Mouse (Mus musculus): ENCODE measurements around the gene Arhgap29. TPM values are rescaled to one million over a fixed set of nuclear protein-coding genes. Genes with fewer than 3 reads are reported as not detected.

Arhgap29 gene
- polyA plus RNA-seq, 1 experiment, result 13.7 TPM

- TF ChIP-seq MYOG (IDR thresholded peaks at IDR 0.05; ENCODE audit: control insufficient read depth in 1 of 3, insufficient read depth in 1 of 3, insufficient read length in 2 of 3, low read depth in 2 of 3) (peak; percentile 29 to 91 (median 81)), POLR2AphosphoS2 (IDR thresholded peaks at IDR 0.05; ENCODE audit: insufficient read length, low read depth) (no peak), MYOD1 (IDR thresholded peaks at IDR 0.05; ENCODE audit: control insufficient read depth in 1 of 3, insufficient read length in 2 of 3, low read depth in 2 of 3) (peak in 2 of 3 experiments; percentile 44 to 85), E2F4 (IDR thresholded peaks at IDR 0.05; ENCODE audit: insufficient read depth) (no peak)
- H3K4me3 ChIP-seq, result no peak overlapping the region
- no peaks in the 10 kb centered on the region for H3K27me3 ChIP-seq (ENCODE audit: control insufficient read depth, insufficient read depth, insufficient read length)
- no peaks in the 10 kb centered on the region for H3K36me3 ChIP-seq (ENCODE audit: control insufficient read depth, insufficient read depth)
- H3K79me2 ChIP-seq (ENCODE audit: control insufficient read depth, insufficient read depth), result no peaks in the 10 kb centered on the region
- H3ac ChIP-seq (ENCODE audit: control insufficient read depth, insufficient read length), result no peak overlapping the region
- no peak overlapping the region for H3K4me2 ChIP-seq (ENCODE audit: low read depth)
Measured at GRCm38 (mm10) chr3:122040522-122040921, 88.2 kb downstream of the Arhgap29 start.

GRCm38 (mm10) chr3:122043102-122043501 lies 90.8 kb downstream of the Arhgap29 start:
- TF ChIP-seq REST (IDR thresholded peaks at IDR 0.05; ENCODE audit: insufficient read depth, insufficient read length) (no peak), POLR2AphosphoS2 (IDR thresholded peaks at IDR 0.05; ENCODE audit: insufficient read length, low read depth) (no peak), TCF3 (IDR thresholded peaks at IDR 0.05; ENCODE audit: insufficient read length, low read depth) (no peak), SRF (IDR thresholded peaks at IDR 0.05; ENCODE audit: control insufficient read depth, insufficient read length, low read depth) (no peak), MYOD1 (IDR thresholded peaks at IDR 0.05; ENCODE audit: control insufficient read depth in 1 of 3, insufficient read length in 2 of 3, low read depth in 2 of 3) (no peak), CEBPB (IDR thresholded peaks at IDR 0.05; ENCODE audit: insufficient read depth, poor library complexity, severe bottlenecking) (no peak), POLR2A (IDR thresholded peaks at IDR 0.05; ENCODE audit: insufficient read length, low read depth) (no peak), TCF12 (IDR thresholded peaks at IDR 0.05; ENCODE audit: insufficient read depth, poor library complexity, severe bottlenecking) (no peak), USF1 (IDR thresholded peaks at IDR 0.05; ENCODE audit: low read depth) (no peak), MYOG (IDR thresholded peaks at IDR 0.05; ENCODE audit: control insufficient read depth in 1 of 3, insufficient read depth in 1 of 3, insufficient read length in 2 of 3, low read depth in 2 of 3) (no peak), E2F4 (IDR thresholded peaks at IDR 0.05; ENCODE audit: insufficient read depth) (no peak), MAX (IDR thresholded peaks at IDR 0.05; ENCODE audit: low read depth) (no peak)
- no peak overlapping the region for H3K4me3 ChIP-seq
- H3ac ChIP-seq (ENCODE audit: control insufficient read depth, insufficient read length), result no peak overlapping the region
- H3K4me2 ChIP-seq (ENCODE audit: low read depth), result peak overlapping the region; percentile 76
- no peaks in the 10 kb centered on the region for H3K36me3 ChIP-seq (ENCODE audit: control insufficient read depth, insufficient read depth)
- H3K27me3 ChIP-seq (ENCODE audit: control insufficient read depth, insufficient read depth, insufficient read length), result no peaks in the 10 kb centered on the region
- no peaks in the 10 kb centered on the region for H3K79me2 ChIP-seq (ENCODE audit: control insufficient read depth, insufficient read depth)

GRCm38 (mm10) chr3:122043799-122044547 lies 91.6 kb downstream of the Arhgap29 start, which contains the start of gene Abca4:
TSS of gene Abca4 (plus strand) at chr3:122044443.
- Histone ChIP-seq H3K4me3 (no peak within 1 kb of the TSS), H3K4me2 (ENCODE audit: low read depth) (peak within 1 kb of the TSS; percentile 76), H3K36me3 (ENCODE audit: control insufficient read depth, insufficient read depth) (no peaks in the 10 kb centered on the region), H3K27me3 (ENCODE audit: control insufficient read depth, insufficient read depth, insufficient read length) (no peaks in the 10 kb centered on the region), H3K79me2 (ENCODE audit: control insufficient read depth, insufficient read depth) (no peaks in the 10 kb centered on the region), H3ac (ENCODE audit: control insufficient read depth, insufficient read length) (no peak within 1 kb of the TSS)
- TF ChIP-seq POLR2A (IDR thresholded peaks at IDR 0.05; ENCODE audit: insufficient read length, low read depth) (no peak), MAX (IDR thresholded peaks at IDR 0.05; ENCODE audit: low read depth) (no peak), MYOG (IDR thresholded peaks at IDR 0.05; ENCODE audit: control insufficient read depth in 1 of 3, insufficient read depth in 1 of 3, insufficient read length in 2 of 3, low read depth in 2 of 3) (no peak), POLR2AphosphoS2 (IDR thresholded peaks at IDR 0.05; ENCODE audit: insufficient read length, low read depth) (no peak)

GRCm38 (mm10) chr3:122046187-122046620 lies 93.9 kb downstream of the Arhgap29 start:
- Histone ChIP-seq H3ac (ENCODE audit: control insufficient read depth, insufficient read length) (no peak overlapping the region), H3K36me3 (ENCODE audit: control insufficient read depth, insufficient read depth) (no peaks in the 10 kb centered on the region), H3K27me3 (ENCODE audit: control insufficient read depth, insufficient read depth, insufficient read length) (no peaks in the 10 kb centered on the region), H3K4me3 (no peak overlapping the region), H3K79me2 (ENCODE audit: control insufficient read depth, insufficient read depth) (no peaks in the 10 kb centered on the region), H3K4me2 (ENCODE audit: low read depth) (no peak overlapping the region)
- TF ChIP-seq E2F4 (IDR thresholded peaks at IDR 0.05; ENCODE audit: insufficient read depth) (no peak), TCF12 (IDR thresholded peaks at IDR 0.05; ENCODE audit: insufficient read depth, poor library complexity, severe bottlenecking) (no peak), TCF3 (IDR thresholded peaks at IDR 0.05; ENCODE audit: insufficient read length, low read depth) (no peak), MYOG (IDR thresholded peaks at IDR 0.05; ENCODE audit: control insufficient read depth in 1 of 3, insufficient read depth in 1 of 3, insufficient read length in 2 of 3, low read depth in 2 of 3) (no peak), CEBPB (IDR thresholded peaks at IDR 0.05; ENCODE audit: insufficient read depth, poor library complexity, severe bottlenecking) (no peak), SRF (IDR thresholded peaks at IDR 0.05; ENCODE audit: control insufficient read depth, insufficient read length, low read depth) (no peak)

GRCm38 (mm10) chr3:122047402-122047801 lies 95.1 kb downstream of the Arhgap29 start:
- peak overlapping the region; percentile 59 for H3K4me2 ChIP-seq (ENCODE audit: low read depth)
- TF ChIP-seq TCF12 (IDR thresholded peaks at IDR 0.05; ENCODE audit: insufficient read depth, poor library complexity, severe bottlenecking) (no peak), POLR2A (IDR thresholded peaks at IDR 0.05; ENCODE audit: insufficient read length, low read depth) (no peak), REST (IDR thresholded peaks at IDR 0.05; ENCODE audit: insufficient read depth, insufficient read length) (no peak), MYOD1 (IDR thresholded peaks at IDR 0.05; ENCODE audit: control insufficient read depth in 1 of 3, insufficient read length in 2 of 3, low read depth in 2 of 3) (no peak), MYOG (IDR thresholded peaks at IDR 0.05; ENCODE audit: control insufficient read depth in 1 of 3, insufficient read depth in 1 of 3, insufficient read length in 2 of 3, low read depth in 2 of 3) (no peak), TCF3 (IDR thresholded peaks at IDR 0.05; ENCODE audit: insufficient read length, low read depth) (no peak), USF1 (IDR thresholded peaks at IDR 0.05; ENCODE audit: low read depth) (no peak), POLR2AphosphoS2 (IDR thresholded peaks at IDR 0.05; ENCODE audit: insufficient read length, low read depth) (no peak), E2F4 (IDR thresholded peaks at IDR 0.05; ENCODE audit: insufficient read depth) (no peak), CEBPB (IDR thresholded peaks at IDR 0.05; ENCODE audit: insufficient read depth, poor library complexity, severe bottlenecking) (no peak), SRF (IDR thresholded peaks at IDR 0.05; ENCODE audit: control insufficient read depth, insufficient read length, low read depth) (no peak), MAX (IDR thresholded peaks at IDR 0.05; ENCODE audit: low read depth) (no peak)

More at GRCm38 (mm10) chr3:122047402-122047801, 95.1 kb downstream of the Arhgap29 start:
- H3ac ChIP-seq (ENCODE audit: control insufficient read depth, insufficient read length), result no peak overlapping the region
- no peaks in the 10 kb centered on the region for H3K79me2 ChIP-seq (ENCODE audit: control insufficient read depth, insufficient read depth)
- H3K36me3 ChIP-seq (ENCODE audit: control insufficient read depth, insufficient read depth), result no peaks in the 10 kb centered on the region
- no peaks in the 10 kb centered on the region for H3K27me3 ChIP-seq (ENCODE audit: control insufficient read depth, insufficient read depth, insufficient read length)
- no peak overlapping the region for H3K4me3 ChIP-seq

All from myocyte (in vitro differentiated cells).